Mouse (Mus musculus): ENCODE data around the gene Ago4. TPM values are rescaled to one million over a fixed set of nuclear protein-coding genes. Genes with fewer than 3 reads are reported as not detected.

The Ago4 gene
- polyA plus RNA-seq, 1 experiment, result 4.2 TPM

DNA sequence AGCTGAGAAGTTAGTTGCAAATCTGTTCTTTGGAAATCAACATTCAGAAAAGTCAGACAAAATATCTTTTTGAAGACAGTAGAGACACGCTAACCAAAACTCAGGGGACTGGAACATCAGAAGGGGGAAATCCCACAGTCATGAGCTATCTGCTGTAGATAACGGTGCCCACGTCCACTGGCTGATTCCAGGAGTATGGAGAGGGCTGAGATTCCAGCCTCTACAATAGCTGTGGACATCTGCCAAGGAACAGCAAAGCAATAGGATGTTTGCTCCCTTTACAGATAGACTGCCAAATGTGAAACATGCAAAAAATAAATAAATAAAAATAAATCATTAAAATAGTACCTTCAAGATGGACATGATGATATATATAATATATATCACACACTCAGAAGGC lies 88.7 kb downstream of the Ago4 start:
- Histone ChIP-seq H3K4me1 (ENCODE audit: control insufficient read depth, insufficient read depth, low read length) (no peaks in the 10 kb centered on the region), H3K4me3 (replicated peaks; ENCODE audit: extremely low read depth, low read depth, low read length) (no peak overlapping the region)
- no peak for TF ChIP-seq POLR2A (IDR thresholded peaks at IDR 0.05; ENCODE audit: borderline replicate concordance, extremely low read depth, low read depth, low read length)
- TF ChIP-seq CTCF (IDR thresholded peaks at IDR 0.05; ENCODE audit: insufficient read depth, low read length), result no peak
- 74% methylated on average over 3 of the region's 3 CpGs for WGBS
- DNase-seq, result no peak

Other genes with a start within 250 kb of the Ago4 start
- 3.5 and 4.4 TPM in 2 replicates for gene Col8a2, start 246.7 kb downstream of the Ago4 start, polyA plus RNA-seq (2012; rRNA removed)
- 42.2 and 49.0 TPM in 2 replicates for gene Adprhl2, start 211.8 kb downstream of the Ago4 start, polyA plus RNA-seq (2012; rRNA removed)
- gene Tekt2, start 207.8 kb downstream of the Ago4 start, polyA plus RNA-seq (2012; rRNA removed), result 12.9 and 18.6 TPM in 2 replicates
- gene Ago3, start 103.9 kb downstream of the Ago4 start, polyA plus RNA-seq (2012; rRNA removed), result 17.6 and 23.4 TPM in 2 replicates
- 28.5 and 35.0 TPM in 2 replicates for gene Ago1, start 64.9 kb downstream of the Ago4 start, polyA plus RNA-seq (2012; rRNA removed)
- 0.12 and 0.44 TPM in 2 replicates for gene Clspn, start 23.5 kb upstream of the Ago4 start, polyA plus RNA-seq (2012; rRNA removed)
- 13.5 and 15.2 TPM in 2 replicates for gene 5730409E04Rik, start 76.3 kb upstream of the Ago4 start, polyA plus RNA-seq (2012; rRNA removed)
- 110 and 146 TPM in 2 replicates for gene Psmb2, start 144.2 kb upstream of the Ago4 start, polyA plus RNA-seq (2012; rRNA removed)
- gene Tfap2e, start 202.8 kb upstream of the Ago4 start, polyA plus RNA-seq (2012; rRNA removed), result 0.28 TPM in 1 of 2 replicates, not detected in the other
- 31.5 and 31.9 TPM in 2 replicates for gene Ncdn, start 220.0 kb upstream of the Ago4 start, polyA plus RNA-seq (2012; rRNA removed)
- gene AU040320, start 220.1 kb upstream of the Ago4 start, polyA plus RNA-seq (2012; rRNA removed), result 28.8 and 39.4 TPM in 2 replicates

Data from lung, adult 2 months (tissue).